Mouse (Mus musculus) limb, embryonic 11.5 days (tissue): ENCODE data around the gene Taf15. TPM values are rescaled to one million over a fixed set of nuclear protein-coding genes. Genes with fewer than 3 reads are reported as not detected.

Source experiments
- ATAC-seq: fragments of 200-750 bp; cut with Nextera tagmentation; 2 replicates; pipeline ENCODE4 v1.8.0; 2017; ENCODE audit warnings: low read depth; ENCODE audit not compliant: insufficient number of reproducible peaks, low FRiP score, low TSS enrichment
- DNase-seq: peaks from one replicate; pipeline ENCODE4 v3.0.0-alpha.2; 2015; ENCODE audit warnings: low spot score
- H3K27ac ChIP-seq: fragments of 300-500 bp; sonication (generic); replicated peaks from 2 replicates; pipeline ENCODE4 v1.5.1; 2014; ENCODE audit warnings: low read depth, mild to moderate bottlenecking, low read length
- H3K27me3 ChIP-seq: fragments of 300-500 bp; sonication (generic); 2 replicates; pipeline ENCODE4 v1.6.1; 2014; ENCODE audit warnings: mild to moderate bottlenecking, low read length, mixed read lengths; ENCODE audit not compliant: control insufficient read depth, insufficient read depth
- H3K36me3 ChIP-seq: fragments of 300-500 bp; sonication (generic); 2 replicates; pipeline ENCODE4 v1.6.1; 2014; ENCODE audit warnings: mild to moderate bottlenecking, low read length, moderate library complexity, mixed read lengths; ENCODE audit not compliant: control insufficient read depth, insufficient read depth
- H3K4me1 ChIP-seq: fragments of 300-500 bp; sonication (generic); 2 replicates; pipeline ENCODE4 v1.6.1; 2014; ENCODE audit warnings: low read length, mixed read lengths; ENCODE audit not compliant: control insufficient read depth, insufficient read depth
- H3K4me2 ChIP-seq: fragments of 300-500 bp; sonication (generic); 2 replicates; pipeline ENCODE4 v1.6.1; 2014; ENCODE audit warnings: low read depth, mild to moderate bottlenecking, moderate library complexity; ENCODE audit not compliant: severe bottlenecking
- H3K4me3 ChIP-seq: fragments of 300-500 bp; sonication (generic); 2 replicates; pipeline ENCODE4 v1.5.1; 2014; ENCODE audit warnings: low read depth, low read length
- H3K9ac ChIP-seq: fragments of 300-500 bp; sonication (generic); 2 replicates; pipeline ENCODE4 v1.6.1; 2014; ENCODE audit warnings: mild to moderate bottlenecking, low read length
- H3K9me3 ChIP-seq: fragments of 300-500 bp; sonication (generic); 2 replicates; pipeline ENCODE4 v1.6.1; 2016; ENCODE audit warnings: low read length; ENCODE audit not compliant: control insufficient read depth
- WGBS: fragments of 180-500 bp; shearing (Covaris S2); extraction: QIAGEN DNeasy Blood & Tissue Kit; methylation state at CpG from one replicate; pipeline ENCODE4 v1.1.7; 2014; 5-methylcytosine and 5-hydroxymethylcytosine counted together
- polyA plus RNA-seq: library from polyadenylated mRNA; unstranded; fragments of >200 nt; fragmentation: Nextera tagmentation; extraction: Ambion mirVana; gene quantifications from 2 replicates; pipeline ENCODE4 v1.2.1, GENCODE M21; 2014

Taf15 gene
- polyA plus RNA-seq, 1 experiment from 2014 or later: 13.3 TPM

- Histone ChIP-seq H3K27ac (no peak overlapping the region), H3K27me3 (peaks cover 41% of the 10 kb centered on the region), H3K4me3 (peak overlapping the region; percentile 47), H3K4me1 (no peaks in the 10 kb centered on the region), H3K4me2 (peak overlapping the region; percentile 75), H3K9ac (peak overlapping the region; percentile 41), H3K36me3 (no peaks in the 10 kb centered on the region; the same call in 1 of the 2 replicates), H3K9me3 (no peaks in the 10 kb centered on the region)
- DNase-seq (peak; percentile 93), ATAC-seq (peak; percentile 89)
- under 1% methylated on average over 64 of the region's 75 CpGs for WGBS
Observed at GRCm38 (mm10) chr11:83440081-83441064, 32.5 kb upstream of the Taf15 start.

GRCm38 (mm10) chr11:83441235-83441634 lies 31.7 kb upstream of the Taf15 start:
- WGBS: 63% methylated on average over 7 of the region's 7 CpGs
- H3K4me1 ChIP-seq: no peaks in the 10 kb centered on the region
- no peak overlapping the region for H3K4me2 ChIP-seq
- ATAC-seq (no peak), DNase-seq (no peak)
- no peak overlapping the region for H3K4me3 ChIP-seq
- H3K36me3 ChIP-seq: no peaks in the 10 kb centered on the region; the same call in 1 of the 2 replicates
- no peak overlapping the region for H3K27ac ChIP-seq
- H3K9me3 ChIP-seq: no peaks in the 10 kb centered on the region
- H3K27me3 ChIP-seq: peaks cover 41% of the 10 kb centered on the region
- no peak overlapping the region for H3K9ac ChIP-seq

GRCm38 (mm10) chr11:83442596-83443267 lies 30.2 kb upstream of the Taf15 start:
- Histone ChIP-seq H3K4me3 (no peak overlapping the region; the same call in 1 of the 2 replicates), H3K4me1 (no peaks in the 10 kb centered on the region)
- WGBS: 12% methylated on average over 29 of the region's 29 CpGs

GRCm38 (mm10) chr11:83443824-83444223 lies 29.1 kb upstream of the Taf15 start:
- H3K4me3 ChIP-seq: no peak overlapping the region
- no peaks in the 10 kb centered on the region for H3K9me3 ChIP-seq
- WGBS: 7% methylated on average over 7 of the region's 7 CpGs
- H3K4me2 ChIP-seq: no peak overlapping the region
- no peak overlapping the region for H3K27ac ChIP-seq
- H3K9ac ChIP-seq: no peak overlapping the region
- no peak for DNase-seq
- ATAC-seq: no peak
- no peaks in the 10 kb centered on the region for H3K4me1 ChIP-seq
- H3K27me3 ChIP-seq: peaks cover 43% of the 10 kb centered on the region
- no peaks in the 10 kb centered on the region; the same call in 1 of the 2 replicates for H3K36me3 ChIP-seq

More at GRCm38 (mm10) chr11:83442596-83443267, 30.2 kb upstream of the Taf15 start:
- Histone ChIP-seq H3K27me3 (peaks cover 43% of the 10 kb centered on the region), H3K4me2 (0 out of 2 replicates have a peak overlapping the region, but pooled peaks have one; percentile 10), H3K9me3 (no peaks in the 10 kb centered on the region), H3K36me3 (no peaks in the 10 kb centered on the region; the same call in 1 of the 2 replicates), H3K27ac (no peak overlapping the region), H3K9ac (no peak overlapping the region)
- DNase-seq: peak; percentile 87
- 0 out of 2 replicates have a peak, but pooled peaks have one; percentile 31 for ATAC-seq

GRCm38 (mm10) chr11:83445001-83445400 lies 27.9 kb upstream of the Taf15 start:
- ATAC-seq (no peak), DNase-seq (no peak)
- Histone ChIP-seq H3K27ac (no peak overlapping the region), H3K36me3 (no peaks in the 10 kb centered on the region; the same call in 1 of the 2 replicates), H3K4me1 (0 out of 2 replicates have a peak, but pooled peaks cover 3% of the 10 kb centered on the region), H3K9ac (no peak overlapping the region), H3K4me2 (peak overlapping the region; percentile 41), H3K27me3 (peaks cover 43% of the 10 kb centered on the region), H3K4me3 (peak overlapping the region; percentile 10; the same call in 1 of the 2 replicates), H3K9me3 (no peaks in the 10 kb centered on the region)
- 30% methylated on average over 19 of the region's 19 CpGs for whole genome bisulfite sequencing

GRCm38 (mm10) chr11:83447612-83448011 lies 25.3 kb upstream of the Taf15 start:
- WGBS: 53% methylated on average over 10 of the region's 10 CpGs
- H3K4me2 ChIP-seq: no peak overlapping the region
- ATAC-seq (no peak), DNase-seq (no peak)
- no peak overlapping the region for H3K27ac ChIP-seq
- H3K36me3 ChIP-seq: no peaks in the 10 kb centered on the region
- no peak overlapping the region for H3K9ac ChIP-seq
- H3K27me3 ChIP-seq: peaks cover 26% of the 10 kb centered on the region
- H3K4me3 ChIP-seq: no peak overlapping the region
- H3K4me1 ChIP-seq: 0 out of 2 replicates have a peak, but pooled peaks cover 3% of the 10 kb centered on the region
- no peaks in the 10 kb centered on the region for H3K9me3 ChIP-seq

GRCm38 (mm10) chr11:83448021-83448926 lies 24.6 kb upstream of the Taf15 start:
- Histone ChIP-seq H3K36me3 (no peaks in the 10 kb centered on the region), H3K4me3 (no peak overlapping the region), H3K9me3 (no peaks in the 10 kb centered on the region), H3K4me1 (0 out of 2 replicates have a peak, but pooled peaks cover 3% of the 10 kb centered on the region), H3K27ac (no peak overlapping the region), H3K4me2 (no peak overlapping the region), H3K27me3 (peaks cover 21% of the 10 kb centered on the region), H3K9ac (no peak overlapping the region)
- ATAC-seq (no peak), DNase-seq (no peak)
- 41% methylated on average over 16 of the region's 16 CpGs for whole genome bisulfite sequencing
